Mouse (Mus musculus): ENCODE data around the gene Plin2. TPM values are rescaled to one million over a fixed set of nuclear protein-coding genes. Genes with fewer than 3 reads are reported as not detected.

Plin2 gene
- 102 and 104 TPM in 2 replicates for polyA plus RNA-seq (2014; fragmentation: Nextera tagmentation; extraction: Ambion mirVana)

- H3K36me3 ChIP-seq (ENCODE audit: insufficient read depth): peaks cover 27% of the 10 kb centered on the region
- peaks cover 15% of the 10 kb centered on the region for H3K4me1 ChIP-seq (ENCODE audit: insufficient read depth)
- DNase-seq (peak; percentile 83), ATAC-seq (ENCODE audit: insufficient read depth) (peak; percentile 95)
- TF ChIP-seq CTCF (IDR thresholded peaks at IDR 0.05; ENCODE audit: low read depth): no peak
- WGBS: 0% methylated on average over 18 of the region's 18 CpGs
- peak within 1 kb of the TSS; percentile 79 for H3K27ac ChIP-seq (ENCODE audit: low read depth)
- peak within 1 kb of the TSS; percentile 73 for H3K4me2 ChIP-seq
- peak within 1 kb of the TSS; percentile 74 for H3K9ac ChIP-seq
- no peaks in the 10 kb centered on the region for H3K9me3 ChIP-seq (ENCODE audit: low read depth, low read length)
- H3K4me3 ChIP-seq (ENCODE audit: low read depth, low read length): peak within 1 kb of the TSS; percentile 59
- no peaks in the 10 kb centered on the region for H3K27me3 ChIP-seq (ENCODE audit: insufficient read depth, low read length)
Observed at GRCm38 (mm10) chr4:86669780-86670201, at the start of gene Plin2. Plin2 (minus strand) TSS chr4:86670060.

GRCm38 (mm10) chr4:86718878-86719577 is 49.2 kb upstream of the Plin2 start:
- Histone ChIP-seq H3K27me3 (ENCODE audit: insufficient read depth, low read length) (no peaks in the 10 kb centered on the region), H3K9me3 (ENCODE audit: low read depth, low read length) (no peaks in the 10 kb centered on the region), H3K9ac (no peak overlapping the region), H3K36me3 (ENCODE audit: insufficient read depth) (no peaks in the 10 kb centered on the region), H3K27ac (ENCODE audit: low read depth) (no peak overlapping the region), H3K4me3 (ENCODE audit: low read depth, low read length) (no peak overlapping the region), H3K4me1 (ENCODE audit: insufficient read depth) (0 out of 2 replicates have a peak, but pooled peaks cover 4% of the 10 kb centered on the region), H3K4me2 (no peak overlapping the region)
- WGBS: 66% methylated on average over 4 of the region's 4 CpGs
- no peak for DNase-seq
- TF ChIP-seq CTCF (IDR thresholded peaks at IDR 0.05; ENCODE audit: low read depth): no peak
- ATAC-seq (ENCODE audit: insufficient read depth): no peak

DNA sequence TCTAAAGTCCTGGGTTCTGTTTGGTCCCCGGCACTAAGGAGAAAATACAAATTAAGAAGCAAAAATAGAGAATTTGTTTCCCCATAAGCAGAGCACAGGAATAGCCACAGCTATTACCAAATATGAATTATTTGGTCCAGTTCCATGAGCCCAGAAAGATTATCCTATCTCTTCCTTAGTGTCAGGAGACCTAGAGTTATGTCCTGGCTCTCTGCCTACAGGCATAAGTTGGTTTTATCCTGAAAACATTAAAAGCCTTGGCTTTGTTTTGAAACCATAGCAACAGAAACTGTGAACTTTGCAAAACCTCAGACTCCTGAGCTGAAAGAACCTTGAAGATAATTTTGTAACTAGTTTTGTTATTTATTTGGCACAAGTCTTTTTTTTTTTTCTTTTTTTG is 47.3 kb upstream of the Plin2 start:
- Histone ChIP-seq H3K9ac (no peak overlapping the region), H3K27ac (ENCODE audit: low read depth) (peak overlapping the region; percentile 42; the same call in 1 of the 2 replicates), H3K27me3 (ENCODE audit: insufficient read depth, low read length) (no peaks in the 10 kb centered on the region), H3K4me3 (ENCODE audit: low read depth, low read length) (no peak overlapping the region), H3K9me3 (ENCODE audit: low read depth, low read length) (no peaks in the 10 kb centered on the region), H3K36me3 (ENCODE audit: insufficient read depth) (no peaks in the 10 kb centered on the region), H3K4me1 (ENCODE audit: insufficient read depth) (0 out of 2 replicates have a peak, but pooled peaks cover 4% of the 10 kb centered on the region), H3K4me2 (no peak overlapping the region)
- TF ChIP-seq CTCF (IDR thresholded peaks at IDR 0.05; ENCODE audit: low read depth): no peak
- ATAC-seq (ENCODE audit: insufficient read depth) (peak; percentile 87), DNase-seq (peak; percentile 90)
- 50% methylated on average over 1 of the region's 1 CpGs for whole genome bisulfite sequencing

- no peak for TF ChIP-seq CTCF (IDR thresholded peaks at IDR 0.05; ENCODE audit: low read depth)
- Histone ChIP-seq H3K9ac (no peak overlapping the region), H3K27ac (ENCODE audit: low read depth) (no peak overlapping the region), H3K4me2 (no peak overlapping the region), H3K4me3 (ENCODE audit: low read depth, low read length) (no peak overlapping the region), H3K36me3 (ENCODE audit: insufficient read depth) (no peaks in the 10 kb centered on the region), H3K4me1 (ENCODE audit: insufficient read depth) (0 out of 2 replicates have a peak, but pooled peaks cover 4% of the 10 kb centered on the region), H3K9me3 (ENCODE audit: low read depth, low read length) (no peaks in the 10 kb centered on the region), H3K27me3 (ENCODE audit: insufficient read depth, low read length) (no peaks in the 10 kb centered on the region)
- 88% methylated on average over 1 of the region's 1 CpGs for WGBS
- ATAC-seq (ENCODE audit: insufficient read depth): no peak
- no peak for DNase-seq
Observed at GRCm38 (mm10) chr4:86715341-86715740, 45.5 kb upstream of the Plin2 start.

DNA sequence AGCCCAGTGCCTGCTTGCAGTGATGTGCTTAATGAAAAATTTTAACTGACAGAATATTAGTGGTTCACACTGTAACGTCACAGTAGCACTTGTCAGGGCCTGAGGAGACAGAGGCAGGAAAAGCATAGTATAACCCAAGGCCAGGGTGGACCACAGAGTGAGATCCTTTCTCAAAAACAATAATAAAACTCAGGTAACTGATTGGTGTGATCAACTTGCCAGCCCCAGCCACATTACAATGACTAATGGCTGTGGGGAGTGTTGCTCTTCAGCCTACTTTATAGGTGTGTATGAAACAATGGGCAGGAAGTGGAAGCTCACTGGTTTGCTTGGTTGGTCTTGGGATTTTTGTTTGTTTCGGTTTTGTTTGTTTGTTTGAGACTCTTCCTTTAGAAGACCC is 43.7 kb upstream of the Plin2 start:
- TF ChIP-seq CTCF (IDR thresholded peaks at IDR 0.05; ENCODE audit: low read depth): no peak
- Histone ChIP-seq H3K9me3 (ENCODE audit: low read depth, low read length) (no peaks in the 10 kb centered on the region), H3K4me2 (no peak overlapping the region), H3K4me1 (ENCODE audit: insufficient read depth) (0 out of 2 replicates have a peak, but pooled peaks cover 4% of the 10 kb centered on the region), H3K4me3 (ENCODE audit: low read depth, low read length) (no peak overlapping the region), H3K27me3 (ENCODE audit: insufficient read depth, low read length) (no peaks in the 10 kb centered on the region), H3K27ac (ENCODE audit: low read depth) (no peak overlapping the region), H3K36me3 (ENCODE audit: insufficient read depth) (no peaks in the 10 kb centered on the region), H3K9ac (no peak overlapping the region)
- DNase-seq: no peak
- no peak for ATAC-seq (ENCODE audit: insufficient read depth)
- 65% methylated on average over 2 of the region's 2 CpGs for WGBS

- ATAC-seq (ENCODE audit: insufficient read depth) (no peak), DNase-seq (no peak)
- 0 out of 2 replicates have a peak, but pooled peaks cover 4% of the 10 kb centered on the region for H3K4me1 ChIP-seq (ENCODE audit: insufficient read depth)
- H3K27ac ChIP-seq (ENCODE audit: low read depth): no peak overlapping the region
- H3K4me3 ChIP-seq (ENCODE audit: low read depth, low read length): no peak overlapping the region
- 74% methylated on average over 12 of the region's 12 CpGs for WGBS
- no peak for TF ChIP-seq CTCF (IDR thresholded peaks at IDR 0.05; ENCODE audit: low read depth)
- no peak overlapping the region; the same call in 1 of the 2 replicates for H3K9ac ChIP-seq
- no peak overlapping the region for H3K4me2 ChIP-seq
- no peaks in the 10 kb centered on the region for H3K27me3 ChIP-seq (ENCODE audit: insufficient read depth, low read length)
- H3K36me3 ChIP-seq (ENCODE audit: insufficient read depth): no peaks in the 10 kb centered on the region
- H3K9me3 ChIP-seq (ENCODE audit: low read depth, low read length): no peaks in the 10 kb centered on the region
Observed at GRCm38 (mm10) chr4:86712751-86713195, 42.9 kb upstream of the Plin2 start.

GRCm38 (mm10) chr4:86710666-86711215 is 40.9 kb upstream of the Plin2 start:
- Histone ChIP-seq H3K36me3 (ENCODE audit: insufficient read depth) (no peaks in the 10 kb centered on the region), H3K4me1 (ENCODE audit: insufficient read depth) (no peaks in the 10 kb centered on the region), H3K9ac (no peak overlapping the region), H3K27ac (ENCODE audit: low read depth) (no peak overlapping the region), H3K4me3 (ENCODE audit: low read depth, low read length) (no peak overlapping the region), H3K4me2 (no peak overlapping the region), H3K9me3 (ENCODE audit: low read depth, low read length) (no peaks in the 10 kb centered on the region), H3K27me3 (ENCODE audit: insufficient read depth, low read length) (no peaks in the 10 kb centered on the region)
- no peak for DNase-seq
- ATAC-seq (ENCODE audit: insufficient read depth): no peak
- TF ChIP-seq CTCF (IDR thresholded peaks at IDR 0.05; ENCODE audit: low read depth): no peak
- WGBS: 64% methylated on average over 4 of the region's 4 CpGs

All from lung, embryonic 14.5 days (tissue).